Mouse (Mus musculus) bone marrow macrophage, adult 2 months (primary cell): Measurements from ENCODE around the gene Pate4.

Experiments
- CTCF ChIP-seq: IDR thresholded peaks from 2 replicates; pipeline ENCODE4 v1.5.1; 2012; ENCODE audit warnings: low read depth, mild to moderate bottlenecking, low read length, moderate library complexity
- POLR2A ChIP-seq: IDR thresholded peaks from 2 replicates; pipeline ENCODE4 v1.6.1; 2012; ENCODE audit warnings: mild to moderate bottlenecking, low read depth, low read length, borderline replicate concordance

DNA sequence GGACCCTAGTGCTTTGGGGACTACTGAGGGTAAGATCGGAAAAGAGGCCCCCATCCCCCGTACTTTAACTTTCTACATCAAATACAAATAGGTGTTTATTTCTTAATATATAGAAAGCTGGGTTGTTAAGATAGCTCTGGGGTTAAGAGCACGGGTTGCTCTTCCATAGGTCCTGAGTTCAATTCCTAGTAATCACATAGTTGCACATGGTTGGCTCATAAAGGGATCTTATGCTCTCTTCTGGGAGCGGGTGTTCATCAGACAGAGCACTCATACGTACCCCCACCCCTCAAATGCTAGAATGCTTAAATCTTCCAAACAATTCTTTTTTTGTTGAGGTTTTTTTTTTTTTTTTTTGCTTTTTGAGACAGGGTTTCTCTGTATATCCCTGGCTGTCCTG lies 41.1 kb downstream of the Pate4 start:
- TF ChIP-seq CTCF, result no peak
- no peak for TF ChIP-seq POLR2A
